11 mouse cellular contexts compared by ENCODE assay signal in genomic region chrX:102036866-102037361, GRCm38 (mm10). TPM values are rescaled to one million over a fixed set of nuclear protein-coding genes. Genes with fewer than 3 reads are reported as not detected.
A peak's percentile ranks its signal among the peaks of the same experiment; 100 is the strongest.
DNase-seq lines count a peak whose midpoint lies in the region; ATAC-seq and TF ChIP-seq lines count a peak whose summit lies in the region.
"Had no signal": no experiment of that assay in that cellular context is flagged by ENCODE, and none has a peak within 500 bp of the region (broad histone marks: within the 10 kb centered on the region; RNA-seq: fewer than 3 reads in every experiment).

No protein-coding gene starts in this region.

- no peaks in the 10 kb centered on the region for H3K4me1 ChIP-seq in lung, postnatal 0 days (ENCODE audit: insufficient read depth, low read depth, low read length)
- H3K4me1 ChIP-seq in brown adipose tissue, adult 24 weeks (ENCODE audit: control insufficient read depth, insufficient read depth, insufficient read length, low read length), result peaks cover 18% of the 10 kb centered on the region
- H3K4me1 ChIP-seq in liver, embryonic 15.5 days (replicated peaks), result peaks cover 3% of the 10 kb centered on the region; the same call in 1 of the 2 replicates
- H3K4me1 ChIP-seq in forebrain, embryonic 13.5 days, result 0 out of 2 replicates have a peak, but pooled peaks cover 2% of the 10 kb centered on the region
- H3K4me1 ChIP-seq in midbrain, embryonic 15.5 days, result no peaks in the 10 kb centered on the region; the same call in 1 of the 2 replicates
- H3K4me1 ChIP-seq: hindbrain, embryonic 13.5 days had no signal

- H3K36me3 ChIP-seq in lung, postnatal 0 days (ENCODE audit: insufficient read depth, low read length), result no peaks in the 10 kb centered on the region
- no peaks in the 10 kb centered on the region for H3K36me3 ChIP-seq in liver, embryonic 15.5 days (replicated peaks)
- H3K36me3 ChIP-seq in forebrain, embryonic 13.5 days (ENCODE audit: poor library complexity, severe bottlenecking), result no peaks in the 10 kb centered on the region
- H3K36me3 ChIP-seq in midbrain, embryonic 15.5 days (replicated peaks), result no peaks in the 10 kb centered on the region
- H3K36me3 ChIP-seq: hindbrain, embryonic 13.5 days; midbrain, embryonic 12.5 days had no signal

- peak; percentile 38; the same call in 1 of the 2 replicates for ATAC-seq in lung, postnatal 0 days
- ATAC-seq in liver, embryonic 15.5 days (ENCODE audit: insufficient read depth), result peak; percentile 62; the same call in 1 of the 2 replicates
- no peak for ATAC-seq in forebrain, embryonic 13.5 days
- no peak for ATAC-seq in midbrain, embryonic 15.5 days (replicated peaks)

- no peak overlapping the region for H3K9ac ChIP-seq in lung, postnatal 0 days (replicated peaks; ENCODE audit: low read depth)
- no peak overlapping the region for H3K9ac ChIP-seq in liver, embryonic 15.5 days
- H3K9ac ChIP-seq in forebrain, embryonic 13.5 days, result no peak overlapping the region
- H3K9ac ChIP-seq in midbrain, embryonic 15.5 days, result no peak overlapping the region
- H3K9ac ChIP-seq: hindbrain, embryonic 13.5 days; midbrain, embryonic 12.5 days had no signal

- peak; percentile 21 for DNase-seq in lung, postnatal 0 days (ENCODE audit: low spot score)
- no peak for DNase-seq in lung, postnatal 10 days
- DNase-seq in skeletal muscle tissue, adult 2 months (ENCODE audit: low read depth, low spot score), result peak; percentile 38
- DNase-seq: right cerebral cortex, postnatal 25 days had no signal

- no peak overlapping the region for H3K4me3 ChIP-seq in lung, postnatal 0 days (ENCODE audit: low read depth, low read length)
- H3K4me3 ChIP-seq in brown adipose tissue, adult 24 weeks (ENCODE audit: insufficient read depth, low read depth, low read length), result no peak overlapping the region
- H3K4me3 ChIP-seq in liver, embryonic 15.5 days (replicated peaks), result no peak overlapping the region
- no peak overlapping the region for H3K4me3 ChIP-seq in forebrain, embryonic 13.5 days
- no peak overlapping the region for H3K4me3 ChIP-seq in midbrain, embryonic 15.5 days
- H3K4me3 ChIP-seq: hindbrain, embryonic 13.5 days; midbrain, embryonic 12.5 days had no signal

- no peak for TF ChIP-seq EP300 in lung, postnatal 0 days (IDR thresholded peaks at IDR 0.05)

- H3K4me2 ChIP-seq in lung, postnatal 0 days (replicated peaks; ENCODE audit: low read depth, low read length), result no peak overlapping the region
- no peak overlapping the region for H3K4me2 ChIP-seq in liver, embryonic 15.5 days
- H3K4me2 ChIP-seq in forebrain, embryonic 13.5 days, result no peak overlapping the region
- H3K4me2 ChIP-seq in midbrain, embryonic 15.5 days, result no peak overlapping the region
- H3K4me2 ChIP-seq: hindbrain, embryonic 13.5 days; midbrain, embryonic 12.5 days had no signal

- no peaks in the 10 kb centered on the region for H3K9me3 ChIP-seq in lung, postnatal 0 days (ENCODE audit: low read length)
- no peaks in the 10 kb centered on the region for H3K9me3 ChIP-seq in liver, embryonic 15.5 days (replicated peaks)
- no peaks in the 10 kb centered on the region for H3K9me3 ChIP-seq in forebrain, embryonic 13.5 days (replicated peaks)
- H3K9me3 ChIP-seq in midbrain, embryonic 15.5 days, result no peaks in the 10 kb centered on the region
- H3K9me3 ChIP-seq: hindbrain, embryonic 13.5 days; midbrain, embryonic 12.5 days had no signal

- TF ChIP-seq CTCF in lung, postnatal 0 days (IDR thresholded peaks at IDR 0.05), result no peak

- WGBS in lung, postnatal 0 days, result 74% methylated on average over 3 of the region's 3 CpGs
- 41% methylated on average over 3 of the region's 3 CpGs for WGBS in liver, embryonic 15.5 days (ENCODE audit: insufficient replicate concordance)
- WGBS in forebrain, embryonic 13.5 days, result 72% methylated on average over 3 of the region's 3 CpGs
- WGBS in midbrain, embryonic 15.5 days, result 64% methylated on average over 3 of the region's 3 CpGs

- no peak overlapping the region for H3K27ac ChIP-seq in lung, postnatal 0 days (ENCODE audit: low read length)
- H3K27ac ChIP-seq in brown adipose tissue, adult 24 weeks (replicated peaks; ENCODE audit: low read depth, low read length), result peak overlapping the region; percentile 82
- H3K27ac ChIP-seq in liver, embryonic 15.5 days (replicated peaks), result 0 out of 2 replicates have a peak overlapping the region, but pooled peaks have one; percentile 24
- no peak overlapping the region for H3K27ac ChIP-seq in forebrain, embryonic 13.5 days
- no peak overlapping the region for H3K27ac ChIP-seq in midbrain, embryonic 15.5 days
- H3K27ac ChIP-seq: hindbrain, embryonic 13.5 days; kidney, postnatal 0 days; midbrain, embryonic 12.5 days had no signal

- no peaks in the 10 kb centered on the region for H3K27me3 ChIP-seq in lung, postnatal 0 days (replicated peaks; ENCODE audit: insufficient read depth, low read length)
- no peaks in the 10 kb centered on the region for H3K27me3 ChIP-seq in liver, embryonic 15.5 days
- peaks cover 4% of the 10 kb centered on the region; the same call in 1 of the 2 replicates for H3K27me3 ChIP-seq in forebrain, embryonic 13.5 days
- H3K27me3 ChIP-seq in midbrain, embryonic 15.5 days (replicated peaks), result peaks cover 12% of the 10 kb centered on the region; the same call in 1 of the 2 replicates

RNA-seq across cellular contexts. Expression of gene Rtl5, which starts 34.2 kb away (rescaled TPM):
- 1.5 and 1.7 TPM in 2 replicates for polyA plus RNA-seq in lung, postnatal 0 days (2015; fragmentation: Nextera tagmentation; extraction: Ambion mirVana)
- 0.83 and 1.5 TPM in 2 replicates for polyA plus RNA-seq in brown adipose tissue, adult 24 weeks (2012; ENCODE audit: insufficient read depth, insufficient read length, missing spikeins)
- polyA plus RNA-seq in liver, embryonic 15.5 days (2015; fragmentation: Nextera tagmentation; extraction: Ambion mirVana), result 0.15 and 0.22 TPM in 2 replicates
- polyA plus RNA-seq in forebrain, embryonic 13.5 days (2015; fragmentation: Nextera tagmentation; extraction: Ambion mirVana), result 9.4 and 10.3 TPM in 2 replicates
- polyA plus RNA-seq in midbrain, embryonic 15.5 days (2015; fragmentation: Nextera tagmentation; extraction: Ambion mirVana), result 9.4 and 11.6 TPM in 2 replicates

Comparison
In these comparisons a context has a peak if more than half of its experiments do, and no peak if none do; other contexts are left out.
1. ATAC-seq: peak in lung, postnatal 0 days (single experiment) and liver, embryonic 15.5 days (single experiment); none in forebrain, embryonic 13.5 days (single experiment) and midbrain, embryonic 15.5 days (single experiment).
2. H3K27ac ChIP-seq: peak in brown adipose tissue, adult 24 weeks (single experiment) and liver, embryonic 15.5 days (single experiment); none in lung, postnatal 0 days (single experiment), forebrain, embryonic 13.5 days (single experiment) and midbrain, embryonic 15.5 days (single experiment).